Mouse (Mus musculus): Measurements from ENCODE around the gene Sorl1.

GRCm38 (mm10) chr9:42109837-42110451 is 14.2 kb downstream of the Sorl1 start:
- no peak for TF ChIP-seq CTCF (conservative IDR thresholded peaks at IDR 0.05; ENCODE audit: low read length)
- no peak for TF ChIP-seq POU5F1 (IDR thresholded peaks at IDR 0.05; ENCODE audit: borderline replicate concordance, low read length)
